Mouse (Mus musculus): ENCODE measurements around the gene Col24a1. TPM values are rescaled to one million over a fixed set of nuclear protein-coding genes. Genes with fewer than 3 reads are reported as not detected.

The Col24a1 gene
- polyA plus RNA-seq (2014; fragmentation: Illumina TruSeq; extraction: RNeasy Lipid Tissue Mini Kit (QIAGEN cat#74804); ENCODE audit: low read depth, low replicate concordance): 0.40 TPM

GRCm38 (mm10) chr3:145292337-145293134 lies at the start of gene Col24a1:
Gene Col24a1 (plus strand): TSS chr3:145292472.

GRCm38 (mm10) chr3:145575743-145576481 lies 283.6 kb downstream of the Col24a1 start, which contains the start of gene Znhit6:
Gene Znhit6 (plus strand): TSS chr3:145576205.

Other genes with a start within 250 kb of the Col24a1 start
- 0.32 TPM for gene Clca2, start 193.0 kb upstream of the Col24a1 start, polyA plus RNA-seq (2014; fragmentation: Illumina TruSeq; extraction: RNeasy Lipid Tissue Mini Kit (QIAGEN cat#74804); ENCODE audit: low read depth, low replicate concordance)
- gene Odf2l, start 173.9 kb upstream of the Col24a1 start, polyA plus RNA-seq (2014; fragmentation: Illumina TruSeq; extraction: RNeasy Lipid Tissue Mini Kit (QIAGEN cat#74804); ENCODE audit: low read depth, low replicate concordance): 52.4 TPM

All from kidney, adult 10 weeks (tissue).